Comparison of ENCODE assay signal across 8 mouse cellular contexts in the genomic region with DNA sequence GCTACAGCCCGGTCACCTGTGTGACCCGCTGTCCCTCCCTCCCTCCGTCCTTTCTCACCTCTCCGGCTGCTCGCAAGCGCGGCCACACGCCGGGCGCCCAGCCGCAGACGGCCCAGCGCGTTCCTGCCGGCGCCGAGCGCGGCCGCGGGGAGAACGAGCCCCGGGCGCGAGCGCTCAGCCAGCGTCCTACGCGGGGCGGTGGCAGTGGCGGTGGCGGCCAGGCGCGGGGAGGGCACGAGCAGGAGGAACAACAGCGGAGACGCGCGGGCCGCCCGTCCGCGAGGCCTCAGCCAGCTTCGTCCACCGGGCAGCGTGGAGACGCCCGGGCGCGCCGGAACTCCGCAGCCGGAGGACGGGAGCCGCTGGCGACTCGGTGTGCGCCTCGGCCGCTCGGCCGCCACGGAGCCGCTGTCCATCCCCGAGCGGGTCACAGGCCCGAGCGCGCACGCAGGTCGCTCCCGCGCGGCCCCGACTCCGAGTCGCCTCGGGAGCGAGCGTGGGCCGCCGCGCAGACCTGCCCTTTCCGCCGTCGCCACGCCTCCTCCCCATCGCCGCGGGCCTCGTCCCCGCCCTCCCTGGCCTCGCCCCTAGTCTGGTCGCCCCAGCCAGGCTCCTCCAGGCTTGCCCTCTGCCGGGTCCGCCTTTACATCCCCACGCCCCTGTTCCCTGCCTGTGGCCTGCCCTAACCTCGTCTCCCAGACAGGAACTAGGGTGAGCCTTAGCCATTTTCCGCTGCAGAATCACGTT. TPM values are rescaled to one million over a fixed set of nuclear protein-coding genes. Genes with fewer than 3 reads are reported as not detected.
A peak's percentile ranks its signal among the peaks of the same experiment; 100 is the strongest.
DNase-seq lines count a peak whose midpoint lies in the region; ATAC-seq and TF ChIP-seq lines count a peak whose summit lies in the region.

A gene (minus strand): TSS at position 481 of the 747 bp plus-strand sequence.

- peak; percentile 95 for ATAC-seq in forebrain, embryonic 12.5 days (ENCODE audit: low FRiP score)
- peak; percentile 97 for ATAC-seq in heart, embryonic 16.5 days (replicated peaks; ENCODE audit: extremely low read depth, insufficient read depth, low FRiP score)
- peak; percentile 97 for ATAC-seq in liver, embryonic 15.5 days (ENCODE audit: insufficient read depth)
- ATAC-seq in neural tube, embryonic 11.5 days (ENCODE audit: insufficient read depth, low FRiP score, low TSS enrichment): peak; percentile 92
- peak; percentile 97 for ATAC-seq in stomach, embryonic 16.5 days (ENCODE audit: insufficient read depth, low FRiP score)

- H3K27ac ChIP-seq in ES-Bruce4 (ENCODE audit: insufficient read depth, low read length): peak within 1 kb of the TSS; percentile 75
- peak within 1 kb of the TSS; percentile 89 for H3K27ac ChIP-seq in forebrain, embryonic 12.5 days
- H3K27ac ChIP-seq in heart, embryonic 16.5 days (ENCODE audit: low read length): peak within 1 kb of the TSS; percentile 97
- H3K27ac ChIP-seq in liver, embryonic 15.5 days (replicated peaks): peak within 1 kb of the TSS; percentile 90
- H3K27ac ChIP-seq in neural tube, embryonic 11.5 days (ENCODE audit: low read depth, low read length): peak within 1 kb of the TSS; percentile 83
- peak within 1 kb of the TSS; percentile 91 for H3K27ac ChIP-seq in stomach, embryonic 16.5 days (ENCODE audit: low read length)

- no peaks in the 10 kb centered on the region for H3K9me3 ChIP-seq in ES-Bruce4 (replicated peaks; ENCODE audit: control insufficient read depth, insufficient read depth, low read length, poor library complexity, severe bottlenecking)
- H3K9me3 ChIP-seq in forebrain, embryonic 12.5 days: no peaks in the 10 kb centered on the region
- no peaks in the 10 kb centered on the region for H3K9me3 ChIP-seq in heart, embryonic 16.5 days (replicated peaks; ENCODE audit: control insufficient read depth, low read length)
- no peaks in the 10 kb centered on the region for H3K9me3 ChIP-seq in liver, embryonic 15.5 days (replicated peaks)
- H3K9me3 ChIP-seq in neural tube, embryonic 11.5 days (ENCODE audit: control insufficient read depth, low read length): no peaks in the 10 kb centered on the region
- H3K9me3 ChIP-seq in stomach, embryonic 16.5 days (replicated peaks; ENCODE audit: control insufficient read depth, low read length): no peaks in the 10 kb centered on the region

- TF ChIP-seq CTCF in ES-Bruce4 (IDR thresholded peaks at IDR 0.05; ENCODE audit: low read depth, low read length): no peak

- TF ChIP-seq POLR2A in ES-Bruce4 (IDR thresholded peaks at IDR 0.05; ENCODE audit: insufficient read depth, low read length): no peak

- peak within 1 kb of the TSS; percentile 69 for H3K4me3 ChIP-seq in ES-Bruce4 (ENCODE audit: low read depth, low read length)
- peak within 1 kb of the TSS; percentile 77 for H3K4me3 ChIP-seq in forebrain, embryonic 12.5 days (replicated peaks)
- H3K4me3 ChIP-seq in heart, embryonic 16.5 days (ENCODE audit: low read length): peak within 1 kb of the TSS; percentile 80
- H3K4me3 ChIP-seq in liver, embryonic 15.5 days (replicated peaks): peak within 1 kb of the TSS; percentile 79
- peak within 1 kb of the TSS; percentile 63 for H3K4me3 ChIP-seq in neural tube, embryonic 11.5 days (ENCODE audit: low read depth, low read length)
- H3K4me3 ChIP-seq in stomach, embryonic 16.5 days (replicated peaks; ENCODE audit: low read length): peak within 1 kb of the TSS; percentile 89

- H3K4me2 ChIP-seq in forebrain, embryonic 12.5 days: peak within 1 kb of the TSS; percentile 96
- H3K4me2 ChIP-seq in heart, embryonic 16.5 days (ENCODE audit: low read depth, low read length): peak within 1 kb of the TSS; percentile 79
- H3K4me2 ChIP-seq in liver, embryonic 15.5 days: peak within 1 kb of the TSS; percentile 93
- H3K4me2 ChIP-seq in neural tube, embryonic 11.5 days (ENCODE audit: low read depth): peak within 1 kb of the TSS; percentile 80
- H3K4me2 ChIP-seq in stomach, embryonic 16.5 days (ENCODE audit: low read depth, low read length): peak within 1 kb of the TSS; percentile 83

- H3K9ac ChIP-seq in ES-Bruce4 (ENCODE audit: low read depth, poor library complexity, severe bottlenecking): peak within 1 kb of the TSS; percentile 78
- peak within 1 kb of the TSS; percentile 80 for H3K9ac ChIP-seq in forebrain, embryonic 12.5 days
- peak within 1 kb of the TSS; percentile 87 for H3K9ac ChIP-seq in heart, embryonic 16.5 days (ENCODE audit: low read length)
- H3K9ac ChIP-seq in liver, embryonic 15.5 days: peak within 1 kb of the TSS; percentile 77
- H3K9ac ChIP-seq in neural tube, embryonic 11.5 days (ENCODE audit: low read length): peak within 1 kb of the TSS; percentile 85
- H3K9ac ChIP-seq in stomach, embryonic 16.5 days (ENCODE audit: low read length): peak within 1 kb of the TSS; percentile 91

- peak; percentile 88 for DNase-seq in c-Kit-positive CD71-positive TER-119-positive erythroid progenitor cells, embryonic 14.5 days (ENCODE audit: low spot score)
- peak; percentile 96 to 98 for DNase-seq in kidney, postnatal 25 days
- peak; percentile 93 for DNase-seq in neural tube, embryonic 11.5 days (ENCODE audit: low spot score)

- peak; percentile 40; the same call in 1 of the 2 replicates for TF ChIP-seq EP300 in ES-Bruce4 (IDR thresholded peaks at IDR 0.05; ENCODE audit: insufficient read depth, low read depth, low read length)

- peaks cover 4% of the 10 kb centered on the region; the same call in 1 of the 2 replicates for H3K27me3 ChIP-seq in ES-Bruce4 (ENCODE audit: control insufficient read depth, insufficient read depth, low read length, poor library complexity, severe bottlenecking)
- H3K27me3 ChIP-seq in forebrain, embryonic 12.5 days: peaks cover 11% of the 10 kb centered on the region; the same call in 1 of the 2 replicates
- no peaks in the 10 kb centered on the region for H3K27me3 ChIP-seq in heart, embryonic 16.5 days (ENCODE audit: control insufficient read depth, insufficient read depth, low read length)
- 0 out of 2 replicates have a peak, but pooled peaks cover 9% of the 10 kb centered on the region for H3K27me3 ChIP-seq in liver, embryonic 15.5 days
- H3K27me3 ChIP-seq in neural tube, embryonic 11.5 days (ENCODE audit: control insufficient read depth, insufficient read depth, low read length): no peaks in the 10 kb centered on the region
- no peaks in the 10 kb centered on the region for H3K27me3 ChIP-seq in stomach, embryonic 16.5 days (ENCODE audit: control insufficient read depth, insufficient read depth, low read length)

- H3K36me3 ChIP-seq in ES-Bruce4 (ENCODE audit: control insufficient read depth, insufficient read depth, low read length, poor library complexity, severe bottlenecking): no peaks in the 10 kb centered on the region
- H3K36me3 ChIP-seq in forebrain, embryonic 12.5 days (replicated peaks): no peaks in the 10 kb centered on the region
- no peaks in the 10 kb centered on the region; the same call in 1 of the 2 replicates for H3K36me3 ChIP-seq in heart, embryonic 16.5 days (ENCODE audit: control insufficient read depth, insufficient read depth)
- no peaks in the 10 kb centered on the region for H3K36me3 ChIP-seq in liver, embryonic 15.5 days (replicated peaks)
- H3K36me3 ChIP-seq in neural tube, embryonic 11.5 days (ENCODE audit: control insufficient read depth, insufficient read depth, low read length): no peaks in the 10 kb centered on the region
- no peaks in the 10 kb centered on the region for H3K36me3 ChIP-seq in stomach, embryonic 16.5 days (ENCODE audit: control insufficient read depth, insufficient read depth, low read length)

- H3K4me1 ChIP-seq in ES-Bruce4 (ENCODE audit: control insufficient read depth, insufficient read depth, low read length): no peaks in the 10 kb centered on the region
- peaks cover 26% of the 10 kb centered on the region for H3K4me1 ChIP-seq in forebrain, embryonic 12.5 days
- peaks cover 13% of the 10 kb centered on the region for H3K4me1 ChIP-seq in heart, embryonic 16.5 days (ENCODE audit: control insufficient read depth, insufficient read depth, low read length)
- peaks cover 38% of the 10 kb centered on the region for H3K4me1 ChIP-seq in liver, embryonic 15.5 days (replicated peaks)
- H3K4me1 ChIP-seq in neural tube, embryonic 11.5 days (ENCODE audit: control insufficient read depth, insufficient read depth, low read length): peaks cover 2% of the 10 kb centered on the region; the same call in 1 of the 2 replicates
- peaks cover 13% of the 10 kb centered on the region for H3K4me1 ChIP-seq in stomach, embryonic 16.5 days (ENCODE audit: control insufficient read depth, insufficient read depth, low read length)

- under 1% methylated on average over 91 of the region's 100 CpGs for WGBS in forebrain, embryonic 12.5 days
- WGBS in heart, embryonic 16.5 days: under 1% methylated on average over 76 of the region's 100 CpGs
- WGBS in liver, embryonic 15.5 days (ENCODE audit: insufficient replicate concordance): under 1% methylated on average over 99 of the region's 100 CpGs
- under 1% methylated on average over 64 of the region's 100 CpGs for WGBS in neural tube, embryonic 11.5 days
- under 1% methylated on average over 90 of the region's 100 CpGs for WGBS in stomach, embryonic 16.5 days

RNA-seq across cellular contexts. Expression of the gene that starts here (rescaled TPM):
- polyA plus RNA-seq in ES-Bruce4 (2011; ENCODE audit: insufficient read depth, insufficient read length, low read depth, missing spikeins): 6.1 and 7.8 TPM in 2 replicates
- 11.7 and 11.8 TPM in 2 replicates for polyA plus RNA-seq in forebrain, embryonic 12.5 days (2016; fragmentation: Nextera tagmentation; extraction: Ambion mirVana)
- polyA plus RNA-seq in heart, embryonic 16.5 days (2015; fragmentation: Nextera tagmentation; extraction: Ambion mirVana): 14.7 and 16.9 TPM in 2 replicates
- 5.7 and 5.9 TPM in 2 replicates for polyA plus RNA-seq in liver, embryonic 15.5 days (2015; fragmentation: Nextera tagmentation; extraction: Ambion mirVana)
- 10.5 and 14.7 TPM in 2 replicates for polyA plus RNA-seq in neural tube, embryonic 11.5 days (2014; fragmentation: Nextera tagmentation; extraction: Ambion mirVana)
- 10.1 and 10.6 TPM in 2 replicates for polyA plus RNA-seq in stomach, embryonic 16.5 days (2015; fragmentation: Nextera tagmentation; extraction: Ambion mirVana)

Comparison
In these comparisons a context has a peak if more than half of its experiments do, and no peak if none do; other contexts are left out.
1. Peak in every context shown above with its lines: DNase-seq, ATAC-seq, H3K4me3 ChIP-seq and H3K27ac ChIP-seq.